Mouse (Mus musculus) megakaryocyte, embryonic 14.5 days (primary cell): Measurements from ENCODE around the gene Bloc1s3.

ENCODE experiments used
- FLI1 ChIP-seq: IDR thresholded peaks from 2 replicates; pipeline ENCODE4 v1.6.1; 2012; ENCODE audit warnings: low read length, inconsistent platforms, mixed read lengths
- GATA1 ChIP-seq: IDR thresholded peaks from 3 replicates; pipeline ENCODE4 v1.6.1; 2012; ENCODE audit warnings: mixed read lengths, low read length, inconsistent platforms, borderline replicate concordance

DNA sequence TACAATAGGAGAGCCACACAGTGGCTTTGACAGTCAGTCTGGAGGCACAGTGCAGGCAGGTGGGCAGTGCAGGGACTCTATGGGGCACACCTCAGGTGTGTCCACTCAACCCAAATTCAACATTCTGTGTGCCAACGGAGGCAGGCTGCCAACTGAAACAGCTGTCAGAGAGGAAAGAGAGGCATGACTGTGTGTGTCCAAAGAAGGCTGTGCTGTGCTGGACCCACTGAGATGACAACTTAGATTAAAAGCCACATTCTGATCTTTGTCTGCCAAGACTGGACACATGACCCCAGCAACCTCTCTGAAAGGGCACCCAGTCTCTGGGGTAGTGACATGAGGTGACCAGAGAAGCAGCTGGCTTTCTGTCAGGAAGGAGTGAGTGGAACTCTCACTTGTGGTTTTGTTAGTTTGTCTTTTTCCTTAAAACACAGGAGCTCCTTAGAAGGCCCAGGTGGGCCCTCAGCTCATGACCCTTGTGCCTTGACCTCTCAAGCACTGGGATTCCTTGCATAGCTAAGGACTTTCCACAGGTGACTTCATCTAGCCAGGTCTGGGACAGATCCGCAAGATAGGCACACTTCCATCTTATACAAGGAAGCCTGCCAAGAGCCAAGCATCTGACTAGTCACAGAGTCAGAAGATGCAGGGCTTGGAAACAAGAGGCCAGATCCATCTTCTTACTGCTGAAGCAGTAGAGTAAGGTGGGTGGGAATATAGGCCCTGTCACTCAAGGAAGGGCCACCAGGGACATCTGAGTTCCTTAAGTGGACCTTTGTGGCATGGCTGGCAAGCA lies 32.8 kb upstream of the Bloc1s3 start:
- TF ChIP-seq GATA1 (no peak), FLI1 (no peak)
